Mouse (Mus musculus) megakaryocyte, embryonic 14.5 days (primary cell): ENCODE measurements around the gene Spryd7.

ENCODE experiments used
- FLI1 ChIP-seq: IDR thresholded peaks from 2 replicates; pipeline ENCODE4 v1.6.1; 2012; ENCODE audit warnings: low read length, inconsistent platforms, mixed read lengths
- GATA1 ChIP-seq: IDR thresholded peaks from 3 replicates; pipeline ENCODE4 v1.6.1; 2012; ENCODE audit warnings: mixed read lengths, low read length, inconsistent platforms, borderline replicate concordance

DNA sequence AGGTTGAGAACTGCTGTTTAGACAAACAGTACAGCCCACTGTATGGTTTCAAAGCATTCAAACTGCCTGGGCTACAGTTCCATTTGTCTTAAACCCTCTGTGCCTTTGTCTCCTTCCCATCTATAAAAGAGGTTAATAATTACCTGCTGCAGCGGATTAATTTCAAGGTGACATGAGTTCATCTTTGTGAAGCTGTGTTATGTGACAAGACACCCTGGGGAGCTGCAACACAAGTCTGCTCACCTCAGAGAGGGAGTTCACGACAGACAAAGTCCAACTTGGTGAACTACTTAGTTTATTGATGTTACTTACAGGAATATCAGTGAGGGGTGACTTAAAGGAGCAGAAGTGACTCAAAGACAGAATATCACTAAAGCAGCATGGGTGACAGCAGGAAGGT lies 15.4 kb upstream of the Spryd7 start:
- no peak for TF ChIP-seq GATA1
- TF ChIP-seq FLI1, result no peak
